Mouse (Mus musculus) hindbrain, embryonic 16.5 days (tissue): ENCODE results near the gene 2200002D01Rik. TPM values are rescaled to one million over a fixed set of nuclear protein-coding genes. Genes with fewer than 3 reads are reported as not detected.

Experiments used
- ATAC-seq: fragments of 200-750 bp; cut with Nextera tagmentation; 2 replicates; pipeline ENCODE4 v1.8.0; 2017; ENCODE audit warnings: moderate TSS enrichment, moderate library complexity
- H3K27ac ChIP-seq: fragments of 300-500 bp; sonication (generic); 2 replicates; pipeline ENCODE4 v1.5.1; 2014; ENCODE audit warnings: low read depth, mild to moderate bottlenecking, control low read depth, low read length, moderate library complexity
- H3K27me3 ChIP-seq: fragments of 300-500 bp; sonication (generic); replicated peaks from 2 replicates; pipeline ENCODE4 v1.6.1; 2014; ENCODE audit warnings: low read length; ENCODE audit not compliant: control insufficient read depth, insufficient read depth
- H3K36me3 ChIP-seq: fragments of 300-500 bp; sonication (generic); 2 replicates; pipeline ENCODE4 v1.6.1; 2014; ENCODE audit warnings: mild to moderate bottlenecking, low read length, moderate library complexity, mixed read lengths; ENCODE audit not compliant: control insufficient read depth, insufficient read depth
- H3K4me1 ChIP-seq: fragments of 300-500 bp; sonication (generic); 2 replicates; pipeline ENCODE4 v1.6.1; 2014; ENCODE audit warnings: low read depth, low read length; ENCODE audit not compliant: control insufficient read depth, insufficient read depth
- H3K4me2 ChIP-seq: fragments of 300-500 bp; sonication (generic); 2 replicates; pipeline ENCODE4 v1.6.1; 2014; ENCODE audit warnings: mild to moderate bottlenecking, low read length, control low read depth, moderate library complexity
- H3K4me3 ChIP-seq: fragments of 300-500 bp; sonication (generic); 2 replicates; pipeline ENCODE4 v1.5.1; 2014; ENCODE audit warnings: mild to moderate bottlenecking, low read length, control low read depth, moderate library complexity
- H3K9ac ChIP-seq: fragments of 300-500 bp; sonication (generic); 2 replicates; pipeline ENCODE4 v1.6.1; 2014; ENCODE audit warnings: low read depth, mild to moderate bottlenecking, control low read depth, low read length, moderate library complexity
- H3K9me3 ChIP-seq: fragments of 300-500 bp; sonication (generic); 2 replicates; pipeline ENCODE4 v1.6.1; 2014; ENCODE audit warnings: mild to moderate bottlenecking, low read length, moderate library complexity; ENCODE audit not compliant: control insufficient read depth
- WGBS: fragments of 180-500 bp; shearing (Covaris S2); extraction: QIAGEN DNeasy Blood & Tissue Kit; methylation state at CpG from one replicate; pipeline ENCODE4 v1.1.7; 2014; 5-methylcytosine and 5-hydroxymethylcytosine counted together
- polyA plus RNA-seq: library from polyadenylated mRNA; unstranded; fragments of >200 nt; fragmentation: Nextera tagmentation; extraction: Ambion mirVana; gene quantifications from 2 replicates; pipeline ENCODE4 v1.2.1, GENCODE M21; 2015

The 2200002D01Rik gene
- polyA plus RNA-seq, 1 experiment from 2014 or later = 1.9 TPM

GRCm38 (mm10) chr7:29265636-29266035 is 17.4 kb upstream of the 2200002D01Rik start:
- Histone ChIP-seq H3K9me3 (no peaks in the 10 kb centered on the region), H3K36me3 (no peaks in the 10 kb centered on the region), H3K27ac (no peak overlapping the region), H3K9ac (no peak overlapping the region), H3K4me2 (no peak overlapping the region), H3K4me1 (no peaks in the 10 kb centered on the region), H3K27me3 (no peaks in the 10 kb centered on the region), H3K4me3 (no peak overlapping the region)
- ATAC-seq = no peak
- WGBS = 77% methylated on average over 7 of the region's 7 CpGs

GRCm38 (mm10) chr7:29263831-29264230 is 15.6 kb upstream of the 2200002D01Rik start:
- Histone ChIP-seq H3K4me3 (no peak overlapping the region), H3K9ac (no peak overlapping the region), H3K4me1 (peaks cover 3% of the 10 kb centered on the region; the same call in 1 of the 2 replicates), H3K27ac (no peak overlapping the region), H3K27me3 (no peaks in the 10 kb centered on the region), H3K36me3 (no peaks in the 10 kb centered on the region), H3K9me3 (no peaks in the 10 kb centered on the region), H3K4me2 (no peak overlapping the region)
- WGBS = 87% methylated on average over 3 of the region's 3 CpGs
- ATAC-seq = no peak

- Histone ChIP-seq H3K4me2 (no peak overlapping the region), H3K36me3 (peaks cover 3% of the 10 kb centered on the region; the same call in 1 of the 2 replicates), H3K27ac (no peak overlapping the region), H3K9me3 (no peaks in the 10 kb centered on the region), H3K4me1 (peaks cover 3% of the 10 kb centered on the region; the same call in 1 of the 2 replicates), H3K9ac (no peak overlapping the region), H3K4me3 (no peak overlapping the region), H3K27me3 (no peaks in the 10 kb centered on the region)
- ATAC-seq = no peak
- 87% methylated on average over 6 of the region's 6 CpGs for WGBS
These were observed 13.9 kb upstream of the 2200002D01Rik start for GRCm38 (mm10) chr7:29262151-29262550.

- WGBS = 51% methylated on average over 10 of the region's 10 CpGs
- no peak overlapping the region for H3K27ac ChIP-seq
- no peaks in the 10 kb centered on the region for H3K27me3 ChIP-seq
- H3K9me3 ChIP-seq = no peaks in the 10 kb centered on the region
- peaks cover 3% of the 10 kb centered on the region; the same call in 1 of the 2 replicates for H3K36me3 ChIP-seq
- no peak overlapping the region for H3K4me3 ChIP-seq
- no peak overlapping the region for H3K4me2 ChIP-seq
- H3K9ac ChIP-seq = no peak overlapping the region
- peaks cover 3% of the 10 kb centered on the region; the same call in 1 of the 2 replicates for H3K4me1 ChIP-seq
- no peak for ATAC-seq
These were observed 11.8 kb upstream of the 2200002D01Rik start for GRCm38 (mm10) chr7:29259781-29260730.

GRCm38 (mm10) chr7:29257368-29257767 is 9.1 kb upstream of the 2200002D01Rik start:
- Histone ChIP-seq H3K36me3 (peaks cover 3% of the 10 kb centered on the region; the same call in 1 of the 2 replicates), H3K9ac (no peak overlapping the region), H3K4me1 (peaks cover 3% of the 10 kb centered on the region; the same call in 1 of the 2 replicates), H3K27me3 (no peaks in the 10 kb centered on the region), H3K27ac (no peak overlapping the region), H3K9me3 (no peaks in the 10 kb centered on the region), H3K4me2 (no peak overlapping the region), H3K4me3 (no peak overlapping the region)
- WGBS = 92% methylated on average over 1 of the region's 1 CpGs
- no peak for ATAC-seq

GRCm38 (mm10) chr7:29255875-29256274 is 7.6 kb upstream of the 2200002D01Rik start:
- Histone ChIP-seq H3K36me3 (peaks cover 3% of the 10 kb centered on the region; the same call in 1 of the 2 replicates), H3K4me2 (no peak overlapping the region), H3K9me3 (no peaks in the 10 kb centered on the region), H3K9ac (no peak overlapping the region), H3K4me3 (no peak overlapping the region), H3K27me3 (no peaks in the 10 kb centered on the region), H3K27ac (no peak overlapping the region), H3K4me1 (peaks cover 3% of the 10 kb centered on the region; the same call in 1 of the 2 replicates)
- no peak for ATAC-seq
- 93% methylated on average over 4 of the region's 4 CpGs for WGBS

- Histone ChIP-seq H3K9ac (no peak overlapping the region), H3K36me3 (peaks cover 3% of the 10 kb centered on the region; the same call in 1 of the 2 replicates), H3K4me3 (no peak overlapping the region), H3K27ac (no peak overlapping the region), H3K4me1 (no peaks in the 10 kb centered on the region), H3K27me3 (peaks cover 3% of the 10 kb centered on the region), H3K9me3 (no peaks in the 10 kb centered on the region), H3K4me2 (no peak overlapping the region)
- ATAC-seq = no peak
- 56% methylated on average over 5 of the region's 5 CpGs for WGBS
These were observed 5.6 kb upstream of the 2200002D01Rik start for GRCm38 (mm10) chr7:29253842-29254241.

- H3K4me1 ChIP-seq = no peaks in the 10 kb centered on the region
- peaks cover 20% of the 10 kb centered on the region for H3K27me3 ChIP-seq
- no peak overlapping the region for H3K27ac ChIP-seq
- WGBS = 97% methylated on average over 3 of the region's 3 CpGs
- no peaks in the 10 kb centered on the region for H3K36me3 ChIP-seq
- H3K4me3 ChIP-seq = no peak overlapping the region
- no peak overlapping the region for H3K4me2 ChIP-seq
- H3K9me3 ChIP-seq = no peaks in the 10 kb centered on the region
- no peak overlapping the region for H3K9ac ChIP-seq
- ATAC-seq = no peak
These were observed 2.9 kb upstream of the 2200002D01Rik start for GRCm38 (mm10) chr7:29251166-29251565.

- H3K4me2 ChIP-seq = peak overlapping the region; percentile 47
- no peak for ATAC-seq
- peak overlapping the region; percentile 22 for H3K4me3 ChIP-seq
- WGBS = 18% methylated on average over 19 of the region's 19 CpGs
- H3K36me3 ChIP-seq = peaks cover 9% of the 10 kb centered on the region; the same call in 1 of the 2 replicates
- H3K27ac ChIP-seq = no peak overlapping the region
- H3K27me3 ChIP-seq = peaks cover 20% of the 10 kb centered on the region
- H3K9me3 ChIP-seq = no peaks in the 10 kb centered on the region
- H3K9ac ChIP-seq = peak overlapping the region; percentile 27; the same call in 1 of the 2 replicates
- no peaks in the 10 kb centered on the region for H3K4me1 ChIP-seq
These were observed 560 bp downstream of the 2200002D01Rik start for GRCm38 (mm10) chr7:29247706-29248105.
